Mouse (Mus musculus) ovary, postnatal 14 days (tissue): Measurements from ENCODE around the gene Urb2.
"Not testable (repeated sequence)": the region's sequence is repeated elsewhere in the genome, so short reads cannot be mapped to it uniquely, and the experiment has no call there.

Experiments used
- DNase-seq: peaks from one replicate; pipeline ENCODE4 v3.0.0; 2022; ENCODE audit warnings: low spot score

The Urb2 gene

DNA sequence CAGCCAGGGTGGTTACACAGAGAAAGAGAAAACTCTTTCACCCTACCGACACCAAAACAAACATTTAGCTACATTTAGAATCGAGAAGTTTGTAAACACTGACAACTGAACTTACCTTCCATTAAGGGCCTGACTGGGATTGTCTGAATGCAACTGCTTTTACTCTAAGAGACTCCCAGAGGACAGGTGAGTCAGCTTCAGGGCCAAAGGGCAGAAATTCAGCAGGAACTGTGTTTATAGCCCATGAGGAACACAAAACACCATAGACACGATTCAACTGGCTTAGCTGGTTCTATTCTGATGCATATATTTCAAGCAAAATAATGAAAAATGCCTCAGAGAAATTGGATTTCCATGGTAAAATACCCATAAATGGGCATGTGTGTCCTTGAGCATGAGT is 6.6 kb upstream of the Urb2 start:
- no peak for DNase-seq

DNA sequence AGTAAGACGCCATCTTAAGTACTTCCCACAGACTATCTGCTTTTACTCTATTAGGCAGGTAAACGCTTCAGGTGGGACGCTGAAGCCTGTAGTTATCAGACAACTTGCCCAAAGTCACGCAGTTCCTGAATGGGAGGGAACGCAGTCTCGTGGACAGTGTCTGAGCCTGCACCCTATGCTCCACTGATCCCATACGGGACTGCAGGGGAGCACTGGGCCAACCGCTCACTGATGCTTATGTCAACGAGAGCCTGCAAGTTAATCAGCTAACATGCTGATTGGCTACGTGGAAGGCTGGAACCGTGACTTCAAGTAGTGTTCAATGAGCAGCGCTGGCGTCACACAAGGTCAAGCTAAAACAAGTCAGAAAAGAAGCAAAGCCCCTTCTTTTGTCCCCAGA is 1.5 kb upstream of the Urb2 start:
- no peak for DNase-seq

DNA sequence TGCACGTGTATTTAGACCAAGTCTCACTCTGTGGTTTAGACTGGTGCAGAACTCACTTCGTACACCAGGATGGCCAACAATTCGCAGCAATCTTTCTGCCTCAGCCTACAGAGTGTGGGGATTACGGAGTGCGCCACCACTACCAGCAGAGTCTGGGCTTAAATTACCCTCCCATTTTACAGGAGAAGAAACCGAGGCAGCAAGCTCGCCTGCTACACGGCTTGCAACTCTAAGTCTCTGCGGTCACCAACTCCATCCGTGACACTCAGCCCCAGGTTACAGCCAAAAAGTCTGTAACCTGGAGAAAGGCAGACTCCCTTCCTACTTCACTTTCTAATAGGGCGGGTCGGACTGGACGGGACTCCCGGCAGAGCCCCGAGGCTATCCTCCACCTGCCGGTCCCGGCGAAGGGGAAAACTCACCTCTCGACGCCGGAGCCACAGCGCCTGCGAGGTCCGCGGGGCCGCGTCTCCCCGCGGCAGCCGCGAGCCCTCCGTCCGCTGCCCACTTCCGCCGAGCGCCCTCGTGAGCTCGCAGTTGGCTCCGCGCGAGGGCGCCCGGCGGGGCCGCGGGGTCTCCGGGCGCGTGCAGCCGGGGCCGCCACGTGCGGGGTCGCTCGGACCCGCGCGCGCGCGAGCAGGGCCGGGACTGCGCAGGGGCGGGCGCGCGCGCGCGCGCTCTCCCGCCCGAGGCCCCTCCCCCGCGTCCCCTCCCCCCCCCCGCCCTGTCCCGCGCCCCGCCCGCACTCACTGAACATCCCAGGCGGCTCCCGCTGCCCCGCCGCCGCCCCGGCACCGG is 670 bp upstream of the Urb2 start:
- DNase-seq: peak; percentile 45

DNA sequence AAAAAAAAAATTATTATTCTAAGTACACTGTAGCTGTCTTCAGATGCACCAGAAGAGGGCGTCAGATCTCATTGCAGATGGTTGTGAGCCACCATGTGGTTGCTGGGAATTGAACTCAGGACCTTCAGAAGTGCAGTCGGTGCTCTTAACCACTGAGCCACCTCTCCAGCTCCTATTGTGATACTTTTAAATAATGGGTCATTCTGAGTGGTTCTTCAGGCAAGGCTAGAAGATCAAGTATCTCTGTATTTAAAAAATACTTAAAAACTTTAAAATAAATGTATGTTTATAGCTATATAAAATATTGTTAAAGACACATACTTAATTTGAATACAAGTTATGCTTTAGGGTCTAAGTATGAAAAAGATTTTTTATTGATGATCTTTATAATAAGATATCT is 5.0 kb downstream of the Urb2 start:
- DNase-seq: not testable (repeated sequence)

DNA sequence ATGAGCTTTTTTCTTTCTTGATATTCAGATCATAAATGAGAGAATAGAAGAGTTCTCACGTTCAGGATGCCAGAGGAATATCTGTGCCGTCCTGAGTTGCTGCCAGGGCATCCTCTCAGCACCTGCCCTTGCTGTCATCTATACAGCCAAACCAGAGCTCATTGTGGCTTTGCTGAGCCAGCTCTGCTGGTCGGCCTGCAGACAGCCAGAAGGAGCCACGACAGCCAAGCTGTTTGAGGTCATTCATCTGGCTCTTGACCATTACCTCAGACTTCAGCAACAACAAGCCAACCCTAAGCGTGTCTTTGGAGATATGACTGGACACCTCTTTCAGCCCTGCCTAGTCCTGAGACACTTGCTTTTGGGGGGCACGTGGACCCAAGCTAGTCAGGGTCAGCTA is 6.5 kb downstream of the Urb2 start:
- no peak for DNase-seq

DNA sequence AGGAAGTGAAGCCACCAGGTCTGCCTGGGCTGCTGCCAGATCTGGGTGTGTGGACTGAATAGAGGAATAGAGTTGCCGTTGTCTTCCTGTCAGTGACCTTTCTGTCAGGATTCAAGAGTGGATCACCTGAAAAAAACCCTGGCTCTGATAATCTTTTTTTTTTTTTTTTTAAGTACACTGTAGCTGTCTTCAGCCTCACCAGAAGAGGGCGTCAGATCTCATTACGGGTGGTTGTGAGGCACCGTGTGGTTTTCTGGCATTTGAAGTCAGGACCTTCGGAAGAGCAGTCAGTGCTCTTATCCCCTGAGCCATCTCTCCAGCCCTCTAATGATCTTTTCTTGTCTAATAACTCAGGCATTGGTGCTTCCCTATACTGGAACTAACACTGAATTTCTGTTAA is 12.1 kb downstream of the Urb2 start:
- DNase-seq: no peak

DNA sequence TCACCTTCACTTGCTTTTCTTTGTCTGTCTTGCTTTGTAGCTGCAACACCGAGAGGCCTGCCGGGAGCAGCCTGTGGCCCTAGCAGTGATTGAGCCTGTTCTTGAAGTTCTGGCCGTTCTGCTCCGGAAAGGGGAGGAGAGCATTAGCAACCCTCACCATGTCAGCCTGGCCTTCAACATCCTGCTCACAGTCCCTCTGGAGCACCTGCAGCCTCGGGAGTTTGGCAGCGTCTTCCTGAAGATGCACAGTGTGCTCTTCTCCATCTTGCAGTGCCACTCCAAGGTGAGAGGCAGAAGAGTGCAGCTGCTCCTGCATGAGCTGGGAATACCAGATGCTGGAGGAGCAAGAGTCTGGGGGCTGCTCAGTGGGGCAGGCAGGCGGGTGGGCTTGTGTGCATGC is 16.8 kb downstream of the Urb2 start:
- DNase-seq: no peak

DNA sequence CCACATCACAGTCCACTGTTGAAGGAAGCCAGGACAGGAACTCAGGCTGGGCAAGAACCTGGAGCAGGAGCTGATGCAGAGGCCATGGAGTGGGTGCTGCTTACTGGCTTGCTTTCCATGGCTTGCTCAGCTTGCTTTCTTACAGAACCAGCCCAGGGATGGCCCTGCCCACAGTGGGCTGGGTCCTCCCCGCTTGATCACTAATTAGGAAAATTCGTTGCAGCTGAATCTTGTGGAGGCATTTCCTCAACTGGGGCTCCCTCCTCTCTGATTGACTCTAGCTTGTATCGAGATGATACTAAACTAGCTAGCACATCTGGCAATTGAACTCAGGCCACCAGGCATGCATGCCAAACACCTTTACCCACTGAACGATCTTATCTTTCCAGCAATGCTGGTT is 18.0 kb downstream of the Urb2 start:
- no peak for DNase-seq

DNA sequence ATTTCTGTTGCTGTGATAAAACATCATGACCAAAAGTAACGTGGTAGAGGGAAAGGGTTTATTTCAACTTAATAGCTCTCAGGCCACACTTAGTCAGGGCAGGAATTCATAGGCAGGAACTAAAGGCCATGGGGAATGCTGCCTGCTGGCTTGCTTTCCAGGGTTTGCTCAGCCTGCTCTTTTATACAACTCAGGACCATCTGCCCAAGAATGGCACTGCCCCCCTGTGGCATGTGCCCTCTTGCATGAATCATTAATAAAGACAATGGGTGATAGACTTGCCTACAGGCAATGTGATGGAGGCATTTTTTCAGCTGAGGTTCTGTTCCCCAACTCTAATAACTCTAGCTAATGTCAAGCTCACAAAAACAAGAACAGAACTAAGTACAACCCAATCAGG is 20.9 kb downstream of the Urb2 start:
- no peak for DNase-seq

DNA sequence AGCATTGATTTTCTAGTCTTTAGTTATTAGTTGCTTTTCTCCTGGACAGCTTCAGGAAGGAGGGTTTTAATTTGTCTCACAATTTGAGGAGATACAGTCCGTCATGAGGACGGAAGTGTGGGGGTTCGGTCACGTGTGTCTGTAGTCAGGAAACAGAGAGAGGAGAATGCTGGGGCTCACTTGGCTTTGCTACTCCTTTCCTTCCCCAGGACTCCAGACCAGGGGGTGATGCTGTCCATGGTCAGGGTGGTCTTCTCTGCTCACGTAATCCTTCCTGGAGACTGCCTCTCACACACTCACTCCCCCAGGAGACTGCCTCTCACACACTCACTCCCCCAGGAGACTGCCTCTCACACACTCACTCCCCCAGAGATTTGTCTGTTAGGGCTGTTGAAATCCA is 23.1 kb downstream of the Urb2 start:
- no peak for DNase-seq

DNA sequence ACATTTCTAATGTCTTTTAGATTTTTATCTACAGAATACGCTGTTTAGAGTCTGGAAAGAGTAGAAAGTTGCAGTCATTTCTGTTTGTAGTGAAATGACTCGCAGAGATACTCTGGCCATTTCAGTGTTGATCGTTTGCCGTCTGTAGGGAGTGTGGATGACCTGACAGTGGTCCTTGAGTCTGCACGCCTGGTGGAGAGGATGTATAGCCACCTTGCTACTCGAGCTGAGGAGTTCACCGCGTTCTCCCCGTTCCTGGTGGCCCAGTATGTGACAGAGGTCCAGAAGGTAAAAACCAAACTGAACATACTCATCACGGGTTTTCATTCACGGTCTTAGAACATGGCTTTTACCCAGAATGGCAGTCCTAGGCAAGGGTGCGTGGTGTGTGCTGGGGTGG is 23.6 kb downstream of the Urb2 start:
- no peak for DNase-seq

DNA sequence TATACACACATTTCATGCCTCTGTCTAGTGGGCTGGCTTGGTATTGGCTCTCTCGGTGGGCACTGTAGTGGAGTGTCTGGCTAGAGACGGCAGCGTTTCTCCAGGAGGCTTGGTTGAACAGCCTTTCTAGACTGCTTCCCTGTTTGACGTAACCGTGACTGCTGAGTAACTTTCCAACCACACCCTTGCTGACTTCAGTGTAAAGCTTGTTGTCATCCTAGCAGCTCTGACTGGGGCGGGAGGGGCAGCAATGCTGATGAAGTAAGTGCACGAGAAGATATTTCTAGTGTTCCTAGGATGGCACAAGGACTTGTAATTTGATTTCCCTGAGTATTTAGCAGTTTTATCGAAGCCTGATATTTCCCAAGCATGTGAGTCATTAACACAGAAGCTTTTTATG is 24.5 kb downstream of the Urb2 start:
- DNase-seq: no peak

DNA sequence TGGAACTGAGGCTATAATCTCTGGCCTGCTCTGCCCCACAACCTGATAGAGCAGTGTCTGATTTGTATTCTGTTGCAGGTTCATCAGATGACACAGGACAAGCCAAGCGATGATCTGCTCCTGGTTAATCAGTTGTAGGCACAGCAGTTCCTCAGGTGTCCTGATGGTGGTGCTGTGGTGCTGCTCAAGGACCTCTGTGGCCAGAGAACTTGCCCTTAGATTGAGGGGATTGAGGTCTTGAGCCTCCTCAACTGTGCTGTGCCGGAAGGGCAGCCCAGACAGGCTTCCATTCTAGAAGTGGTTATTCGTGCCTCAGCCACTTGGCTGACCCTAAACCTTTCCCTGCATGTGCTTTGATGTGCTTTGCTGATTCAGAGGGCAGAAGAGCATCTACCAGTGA is 30.8 kb downstream of the Urb2 start:
- peak; percentile 63 for DNase-seq

DNA sequence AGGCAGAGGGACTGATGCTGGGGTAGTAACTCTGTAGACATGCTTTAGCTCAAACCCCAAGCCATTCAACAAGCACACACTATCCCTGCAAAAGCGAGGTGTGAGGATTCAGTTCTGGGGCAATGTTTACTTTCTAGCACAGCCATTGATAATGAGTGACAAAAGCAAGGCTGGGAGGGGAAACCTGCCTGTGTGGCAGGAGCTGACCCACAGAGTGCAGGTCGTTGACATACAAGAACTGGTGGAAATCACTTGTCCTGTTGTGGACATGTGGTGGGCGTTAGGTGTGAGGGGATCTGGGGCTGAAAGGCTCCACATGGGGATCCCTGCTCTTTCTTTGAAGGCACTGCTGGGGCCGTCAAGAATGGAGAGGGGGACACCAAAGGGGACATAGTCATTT is 31.3 kb downstream of the Urb2 start:
- DNase-seq: no peak

DNA sequence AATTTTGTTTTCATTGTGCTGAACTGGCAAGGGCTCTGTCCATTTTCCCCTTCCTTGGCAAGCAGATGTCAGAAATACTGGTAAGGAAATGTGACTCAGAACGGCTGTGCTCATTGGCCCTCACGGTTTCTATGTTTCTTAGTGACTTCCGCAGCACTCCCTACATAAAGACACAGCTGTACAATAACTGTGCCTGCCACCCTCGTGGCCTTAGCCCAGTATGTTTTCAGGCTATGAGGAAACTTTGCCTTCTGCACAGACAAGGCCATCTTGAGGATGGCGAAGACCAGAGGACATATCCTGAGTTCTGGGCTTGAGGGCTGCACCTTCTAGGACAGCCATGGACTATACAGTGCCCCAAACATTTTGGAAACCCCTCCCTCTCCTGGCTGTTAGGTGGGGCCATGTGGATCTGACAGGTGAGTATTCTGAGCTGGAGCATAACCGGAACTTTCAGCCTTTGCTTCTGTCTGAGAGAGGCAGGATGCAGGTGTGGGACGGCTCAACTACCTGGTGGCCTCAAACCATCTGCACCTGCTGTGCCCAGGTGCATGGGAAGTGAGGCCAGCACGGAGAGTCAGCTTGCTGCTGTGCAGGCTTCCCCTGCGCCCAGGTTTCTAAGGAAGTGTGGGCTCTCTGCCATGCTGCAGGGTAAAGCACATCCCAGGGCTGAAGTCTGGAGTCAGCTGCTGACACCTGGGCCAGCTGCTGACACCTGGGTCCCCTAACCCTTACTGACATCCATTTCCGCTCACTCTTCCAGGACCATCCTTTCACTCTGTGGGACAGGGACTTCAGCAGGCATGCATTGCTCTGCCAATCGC is 35.7 kb downstream of the Urb2 start:
- no peak for DNase-seq

DNA sequence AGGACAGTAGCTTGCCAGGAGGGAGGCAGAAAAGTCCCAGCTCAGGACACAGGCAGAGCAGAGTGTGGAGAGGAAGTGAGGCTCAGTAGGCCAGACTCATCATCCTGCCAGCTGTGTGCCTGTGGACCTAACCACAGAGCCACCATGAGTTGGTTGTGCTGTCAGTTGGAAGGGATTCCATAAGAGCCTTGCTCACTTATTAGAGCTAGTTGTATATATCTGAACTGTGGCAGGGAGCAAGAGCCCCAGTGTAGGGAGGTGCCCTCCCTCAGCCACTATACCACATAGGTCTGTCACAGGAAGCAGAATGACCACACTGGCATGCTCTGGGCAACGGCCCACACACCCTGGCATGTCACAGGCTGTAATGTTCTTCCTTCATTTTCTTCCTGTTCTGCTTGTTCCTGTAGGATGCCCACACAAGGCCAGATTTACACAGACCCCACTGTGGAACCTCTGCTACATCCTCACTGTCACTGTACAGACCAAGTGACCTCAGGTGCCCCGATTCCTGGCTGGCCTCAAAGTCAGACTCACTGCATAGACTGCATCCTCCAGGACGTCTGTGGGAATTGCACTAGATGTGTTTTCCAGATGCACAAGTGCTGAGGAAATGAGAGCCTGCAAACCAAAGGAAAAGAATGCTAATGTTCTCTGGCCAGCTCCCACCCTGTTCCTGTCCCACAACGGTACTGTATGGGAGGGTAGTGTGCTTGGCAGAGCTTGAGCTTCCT is 45.2 kb downstream of the Urb2 start:
- DNase-seq: no peak

DNA sequence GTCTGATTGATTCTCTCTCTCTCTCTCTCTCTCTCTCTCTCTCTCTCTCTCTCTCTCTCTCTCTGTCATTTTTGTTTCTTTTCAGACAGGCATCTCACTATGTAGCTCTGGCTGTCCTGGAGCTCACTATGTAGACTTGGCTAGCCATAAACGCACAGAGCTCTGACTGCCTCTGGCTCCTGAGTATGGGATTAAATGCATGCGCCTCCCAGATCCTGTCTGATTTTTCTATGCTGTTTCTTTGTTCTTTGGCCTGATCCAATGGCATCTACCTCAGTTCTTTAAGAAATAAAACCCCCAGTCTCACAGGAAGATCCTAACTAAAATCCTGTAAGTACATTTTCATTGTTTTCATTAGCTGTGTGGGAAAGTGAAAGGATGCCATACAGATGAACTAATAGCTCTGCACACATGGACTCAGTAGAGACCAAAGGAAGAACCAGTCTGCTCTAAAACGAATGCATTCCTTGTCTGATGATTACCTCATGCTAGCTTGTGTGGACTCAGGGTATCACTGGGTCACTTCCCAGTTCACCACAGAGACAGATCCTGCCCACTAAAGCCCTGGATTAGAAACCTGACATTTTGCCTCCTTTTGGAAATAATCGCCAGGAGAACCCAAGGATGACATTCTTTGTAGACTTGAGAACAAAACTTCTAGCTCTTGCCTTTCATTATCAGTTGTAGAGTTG is 45.9 kb downstream of the Urb2 start:
- DNase-seq: no peak

DNA sequence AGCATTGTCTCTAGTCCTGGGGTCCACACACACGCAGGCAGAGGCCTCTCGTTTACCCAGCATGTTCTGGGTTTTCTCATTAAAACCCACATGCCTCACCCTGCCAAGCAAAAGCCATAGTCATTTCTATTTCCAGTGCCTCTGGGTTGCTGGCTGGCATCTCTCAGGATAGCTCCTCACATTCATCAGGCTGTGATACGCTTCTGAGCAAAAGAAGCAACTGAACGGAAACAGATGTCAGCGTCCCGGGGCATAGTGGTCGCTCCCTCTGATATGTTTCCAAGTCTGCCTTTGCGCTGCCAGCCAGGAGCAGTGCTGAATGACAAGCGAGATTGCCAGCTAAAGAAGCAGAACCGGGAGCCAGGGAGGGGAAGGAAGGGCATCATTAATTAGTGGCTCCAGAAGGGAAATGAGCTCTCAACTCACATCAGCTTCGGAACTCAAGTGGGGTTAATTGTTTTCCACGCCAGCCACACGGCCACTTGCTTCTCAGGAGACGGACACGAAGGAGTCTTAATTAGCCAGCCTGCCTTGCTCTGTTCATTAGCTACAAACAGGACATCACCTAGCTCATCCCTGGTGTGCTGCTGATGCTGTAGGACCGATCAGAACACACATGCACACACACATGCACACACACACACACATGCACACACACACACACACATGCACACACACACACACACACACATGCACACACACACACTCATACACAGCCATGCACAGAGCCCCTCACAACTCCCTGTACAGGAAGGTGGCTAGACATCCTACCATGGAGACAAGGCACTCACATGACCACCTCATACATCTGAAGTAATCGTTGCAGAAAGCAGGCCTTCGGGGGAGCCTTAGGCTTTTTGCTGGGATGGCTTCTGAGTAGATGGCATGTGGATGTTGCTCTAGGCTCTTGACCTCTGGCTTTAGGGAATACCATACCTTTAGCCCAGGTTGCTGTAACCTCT is 49.3 kb downstream of the Urb2 start:
- DNase-seq: no peak

DNA sequence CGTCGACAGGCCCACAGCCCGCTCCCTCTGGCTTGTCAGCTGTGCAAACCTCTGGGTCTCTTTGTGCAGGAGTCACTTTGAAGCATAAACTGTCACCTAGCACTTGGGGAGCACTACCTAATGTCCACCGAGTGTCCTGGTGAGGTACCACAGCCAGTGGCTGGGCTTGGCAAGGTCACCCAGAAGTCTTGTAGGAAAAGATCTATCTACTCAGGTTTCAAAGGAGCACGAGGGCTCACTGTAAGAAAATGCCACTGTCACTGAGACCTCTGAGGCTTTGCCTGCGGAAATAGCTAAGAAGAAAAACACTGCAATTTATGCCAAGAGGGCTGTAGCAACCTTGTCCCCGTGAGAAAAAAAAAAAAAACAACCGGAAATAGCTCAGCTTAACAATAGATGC is 54.7 kb downstream of the Urb2 start:
- no peak for DNase-seq

DNA sequence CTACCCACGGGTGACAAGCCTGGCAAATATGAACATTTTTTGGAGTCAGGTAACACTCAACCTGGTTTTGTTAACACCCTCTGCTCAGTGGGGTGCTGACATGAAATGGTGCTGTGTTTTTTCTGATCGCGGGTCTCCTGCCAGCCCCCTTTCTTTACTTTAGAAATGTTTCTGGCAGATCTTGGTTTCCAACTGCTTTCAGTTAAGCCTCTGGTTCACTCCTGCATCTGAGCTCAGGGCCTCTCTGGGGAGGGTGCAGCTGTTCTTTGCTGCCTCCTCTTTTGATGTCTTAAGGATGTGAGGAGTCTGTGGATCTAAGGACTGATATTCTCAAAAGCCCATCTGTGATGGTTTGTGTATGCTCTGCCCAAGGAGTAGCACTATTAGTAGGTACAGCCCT is 55.1 kb downstream of the Urb2 start:
- no peak for DNase-seq

DNA sequence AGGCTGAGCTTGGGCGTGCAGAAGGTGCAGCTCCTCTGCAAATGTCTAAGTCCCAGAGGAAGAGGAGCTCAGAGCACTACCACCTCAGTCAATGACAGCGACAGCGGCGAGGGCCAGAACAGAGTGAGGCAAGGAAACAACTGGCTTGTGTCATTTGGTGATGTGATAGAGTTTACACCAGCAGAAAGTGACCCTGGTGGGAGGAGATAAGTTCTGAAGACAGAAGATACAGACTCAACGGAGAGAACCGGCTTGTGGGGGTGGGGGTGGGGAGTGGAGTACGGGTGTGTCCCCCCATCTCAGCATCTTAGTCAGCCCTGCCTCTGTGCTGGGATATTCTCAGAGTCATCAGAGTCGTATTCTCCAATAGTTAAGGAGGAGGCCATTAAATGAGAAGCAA is 56.1 kb downstream of the Urb2 start:
- DNase-seq: no peak
